Mouse (Mus musculus) lung, postnatal 0 days (tissue): ENCODE measurements at regions not wholly inside any gene's neighbourhood (a gene's known extent, or its start where the extent isn't known, plus 50 kb on each side); places are given as distances from the start of the nearest gene placed in this dataset.

Experiments used
- CTCF ChIP-seq: IDR thresholded peaks from 2 replicates; pipeline ENCODE4 v1.5.1; 2016; ENCODE audit warnings: antibody characterized with exemption, mild to moderate bottlenecking
- EP300 ChIP-seq: IDR thresholded peaks from 2 replicates; pipeline ENCODE4 v1.6.1; 2016; ENCODE audit warnings: antibody characterized with exemption, mild to moderate bottlenecking, control low read depth

- TF ChIP-seq CTCF (no peak), EP300 (no peak)
Measured at GRCm38 (mm10) chr12:28288376-28288896, 263.8 kb downstream of the Dcdc2c start.
